Mouse (Mus musculus) heart, embryonic 16.5 days (tissue): ENCODE data around the gene Hes2. TPM values are rescaled to one million over a fixed set of nuclear protein-coding genes. Genes with fewer than 3 reads are reported as not detected.

Experiments used
- ATAC-seq: fragments of 200-750 bp; cut with Nextera tagmentation; replicated peaks from 2 replicates; pipeline ENCODE4 v1.8.0; 2017; ENCODE audit warnings: moderate number of reproducible peaks; ENCODE audit not compliant: insufficient read depth, low FRiP score; ENCODE audit errors: extremely low read depth
- H3K27ac ChIP-seq: fragments of 300-500 bp; sonication (generic); 2 replicates; pipeline ENCODE4 v1.5.1; 2014; ENCODE audit warnings: mild to moderate bottlenecking, low read length, control low read depth, moderate library complexity
- H3K27me3 ChIP-seq: fragments of 300-500 bp; sonication (generic); 2 replicates; pipeline ENCODE4 v1.6.1; 2014; ENCODE audit warnings: low read length, mixed read lengths; ENCODE audit not compliant: control insufficient read depth, insufficient read depth
- H3K36me3 ChIP-seq: fragments of 300-500 bp; sonication (generic); 2 replicates; pipeline ENCODE4 v1.6.1; 2014; ENCODE audit not compliant: control insufficient read depth, insufficient read depth
- H3K4me1 ChIP-seq: fragments of 300-500 bp; sonication (generic); 2 replicates; pipeline ENCODE4 v1.6.1; 2014; ENCODE audit warnings: low read length, mixed read lengths; ENCODE audit not compliant: control insufficient read depth, insufficient read depth
- H3K4me2 ChIP-seq: fragments of 300-500 bp; sonication (generic); 2 replicates; pipeline ENCODE4 v1.6.1; 2014; ENCODE audit warnings: low read depth, mild to moderate bottlenecking, control low read depth, low read length
- H3K4me3 ChIP-seq: fragments of 300-500 bp; sonication (generic); 2 replicates; pipeline ENCODE4 v1.5.1; 2014; ENCODE audit warnings: mild to moderate bottlenecking, control low read depth, low read length
- H3K9ac ChIP-seq: fragments of 300-500 bp; sonication (generic); 2 replicates; pipeline ENCODE4 v1.6.1; 2014; ENCODE audit warnings: low read length, control low read depth
- H3K9me3 ChIP-seq: fragments of 300-500 bp; sonication (generic); replicated peaks from 2 replicates; pipeline ENCODE4 v1.6.1; 2016; ENCODE audit warnings: low read length; ENCODE audit not compliant: control insufficient read depth
- WGBS: fragments of 180-500 bp; shearing (Covaris S2); extraction: QIAGEN DNeasy Blood & Tissue Kit; methylation state at CpG from one replicate; pipeline ENCODE4 v1.1.7; 2014; 5-methylcytosine and 5-hydroxymethylcytosine counted together
- polyA plus RNA-seq: library from polyadenylated mRNA; unstranded; fragments of >200 nt; fragmentation: Nextera tagmentation; extraction: Ambion mirVana; gene quantifications from 2 replicates; pipeline ENCODE4 v1.2.1, GENCODE M21; 2015

Hes2 gene
- 0.14 TPM in 1 of 2 replicates, not detected in the other for polyA plus RNA-seq

DNA sequence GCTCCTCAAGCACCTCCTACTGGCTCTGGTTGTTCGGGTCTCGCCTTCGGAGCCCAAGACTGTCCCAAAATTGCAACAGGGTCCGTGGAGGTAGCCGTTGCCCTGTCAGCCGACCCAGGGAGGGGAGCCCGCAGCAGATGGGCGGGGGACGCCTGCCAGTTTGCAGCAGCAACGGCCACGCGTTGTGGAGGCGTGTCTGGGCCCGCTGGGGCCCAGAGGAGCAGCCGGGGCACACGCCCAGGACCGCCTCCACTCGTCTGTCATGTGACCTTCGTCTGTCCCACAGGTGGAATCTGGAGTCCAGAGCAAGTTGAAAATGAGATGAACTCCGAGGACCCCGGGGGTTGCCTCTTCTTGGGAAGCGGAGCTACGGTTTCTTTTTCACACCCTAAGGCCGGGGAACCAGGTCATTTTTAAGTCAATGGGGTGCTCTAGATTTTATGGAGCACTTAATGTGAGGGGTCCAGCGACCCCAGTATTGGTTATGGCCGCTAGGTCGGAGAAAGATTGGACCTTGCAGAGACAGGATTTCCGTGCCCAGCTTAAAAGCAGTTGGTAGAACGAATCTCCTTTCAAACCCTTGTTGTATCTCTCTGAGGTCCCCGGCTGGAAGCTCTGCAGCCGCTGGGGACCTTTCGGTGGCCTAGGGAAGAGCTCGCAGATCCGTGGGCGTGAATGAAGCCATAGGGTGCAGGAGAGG lies at the start of gene Hes2:
Gene Hes2 (plus strand): TSS at position 283 of the 700 bp plus-strand sequence.
- H3K9ac ChIP-seq = no peak within 1 kb of the TSS
- no peak for ATAC-seq
- peaks cover 71% of the 10 kb centered on the region for H3K27me3 ChIP-seq
- no peaks in the 10 kb centered on the region for H3K9me3 ChIP-seq
- 5% methylated on average over 35 of the region's 35 CpGs for WGBS
- peaks cover 17% of the 10 kb centered on the region for H3K4me1 ChIP-seq
- peak within 1 kb of the TSS; percentile 41 for H3K4me3 ChIP-seq
- no peak within 1 kb of the TSS for H3K27ac ChIP-seq
- H3K36me3 ChIP-seq = no peaks in the 10 kb centered on the region
- H3K4me2 ChIP-seq = peak within 1 kb of the TSS; percentile 54

- Histone ChIP-seq H3K4me3 (no peak overlapping the region), H3K4me2 (no peak overlapping the region), H3K9ac (no peak overlapping the region), H3K4me1 (peaks cover 13% of the 10 kb centered on the region), H3K36me3 (peaks cover 38% of the 10 kb centered on the region), H3K9me3 (no peaks in the 10 kb centered on the region), H3K27me3 (peaks cover 7% of the 10 kb centered on the region), H3K27ac (no peak overlapping the region)
- ATAC-seq = no peak
- WGBS = 74% methylated on average over 3 of the region's 3 CpGs
Measured at GRCm38 (mm10) chr4:152109509-152109908, 49.2 kb upstream of the Hes2 start.

- 85% methylated on average over 4 of the region's 4 CpGs for WGBS
- H3K4me2 ChIP-seq = no peak overlapping the region
- no peak overlapping the region for H3K27ac ChIP-seq
- peaks cover 16% of the 10 kb centered on the region for H3K4me1 ChIP-seq
- H3K9ac ChIP-seq = no peak overlapping the region
- H3K9me3 ChIP-seq = no peaks in the 10 kb centered on the region
- H3K4me3 ChIP-seq = no peak overlapping the region
- no peak for ATAC-seq
- H3K36me3 ChIP-seq = peaks cover 38% of the 10 kb centered on the region
- peaks cover 16% of the 10 kb centered on the region for H3K27me3 ChIP-seq
Measured at GRCm38 (mm10) chr4:152110689-152111088, 48.0 kb upstream of the Hes2 start.

- no peak for ATAC-seq
- WGBS = 84% methylated on average over 9 of the region's 9 CpGs
- Histone ChIP-seq H3K27me3 (peaks cover 26% of the 10 kb centered on the region), H3K27ac (no peak overlapping the region), H3K4me3 (no peak overlapping the region), H3K36me3 (peaks cover 29% of the 10 kb centered on the region), H3K4me1 (peaks cover 20% of the 10 kb centered on the region), H3K9me3 (no peaks in the 10 kb centered on the region), H3K9ac (no peak overlapping the region), H3K4me2 (no peak overlapping the region)
Measured at GRCm38 (mm10) chr4:152112329-152112728, 46.3 kb upstream of the Hes2 start.

DNA sequence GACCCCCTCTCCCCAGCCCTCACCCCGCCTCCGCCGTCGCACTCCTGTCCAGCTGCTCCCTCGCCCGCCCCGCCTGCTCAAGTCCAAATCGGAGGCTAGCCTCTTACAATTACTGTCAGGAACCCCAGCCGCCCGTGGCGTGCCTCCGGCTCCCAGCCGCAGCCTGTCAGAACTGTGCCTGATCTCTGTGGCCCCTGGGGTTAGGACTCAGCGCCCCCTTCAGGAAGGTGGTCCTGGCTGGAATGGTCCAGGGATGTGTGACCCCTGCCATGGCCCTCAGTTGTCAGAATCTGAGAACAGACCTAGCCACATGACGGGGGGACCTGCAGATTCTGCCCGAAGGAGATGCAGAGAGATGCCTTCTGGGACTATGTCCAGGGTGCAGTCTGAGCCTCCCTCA lies 44.6 kb upstream of the Hes2 start:
- no peak overlapping the region for H3K4me2 ChIP-seq
- no peak for ATAC-seq
- no peaks in the 10 kb centered on the region for H3K9me3 ChIP-seq
- WGBS = 70% methylated on average over 16 of the region's 16 CpGs
- peaks cover 8% of the 10 kb centered on the region; the same call in 1 of the 2 replicates for H3K4me1 ChIP-seq
- H3K27ac ChIP-seq = no peak overlapping the region
- peaks cover 43% of the 10 kb centered on the region for H3K27me3 ChIP-seq
- H3K4me3 ChIP-seq = no peak overlapping the region
- no peak overlapping the region for H3K9ac ChIP-seq
- peaks cover 23% of the 10 kb centered on the region for H3K36me3 ChIP-seq

- WGBS = 7% methylated on average over 30 of the region's 30 CpGs
- Histone ChIP-seq H3K9me3 (no peaks in the 10 kb centered on the region), H3K9ac (peak within 1 kb of the TSS; percentile 59; the same call in 1 of the 2 replicates), H3K4me3 (peak within 1 kb of the TSS; percentile 1), H3K4me1 (peaks cover 21% of the 10 kb centered on the region), H3K36me3 (peaks cover 18% of the 10 kb centered on the region), H3K27me3 (peaks cover 58% of the 10 kb centered on the region), H3K27ac (no peak within 1 kb of the TSS), H3K4me2 (peak within 1 kb of the TSS; percentile 60)
- no peak for ATAC-seq
Measured at GRCm38 (mm10) chr4:152115921-152116612, 42.6 kb upstream of the Hes2 start, which contains the start of gene Tnfrsf25. Tnfrsf25 (plus strand) TSS chr4:152115934.

- WGBS = 71% methylated on average over 9 of the region's 9 CpGs
- no peaks in the 10 kb centered on the region for H3K9me3 ChIP-seq
- no peak overlapping the region for H3K9ac ChIP-seq
- H3K4me3 ChIP-seq = no peak overlapping the region
- H3K27me3 ChIP-seq = peaks cover 70% of the 10 kb centered on the region
- H3K36me3 ChIP-seq = peaks cover 11% of the 10 kb centered on the region
- peaks cover 22% of the 10 kb centered on the region for H3K4me1 ChIP-seq
- no peak for ATAC-seq
- H3K27ac ChIP-seq = no peak overlapping the region
- no peak overlapping the region for H3K4me2 ChIP-seq
Measured at GRCm38 (mm10) chr4:152117538-152117937, 41.1 kb upstream of the Hes2 start.

DNA sequence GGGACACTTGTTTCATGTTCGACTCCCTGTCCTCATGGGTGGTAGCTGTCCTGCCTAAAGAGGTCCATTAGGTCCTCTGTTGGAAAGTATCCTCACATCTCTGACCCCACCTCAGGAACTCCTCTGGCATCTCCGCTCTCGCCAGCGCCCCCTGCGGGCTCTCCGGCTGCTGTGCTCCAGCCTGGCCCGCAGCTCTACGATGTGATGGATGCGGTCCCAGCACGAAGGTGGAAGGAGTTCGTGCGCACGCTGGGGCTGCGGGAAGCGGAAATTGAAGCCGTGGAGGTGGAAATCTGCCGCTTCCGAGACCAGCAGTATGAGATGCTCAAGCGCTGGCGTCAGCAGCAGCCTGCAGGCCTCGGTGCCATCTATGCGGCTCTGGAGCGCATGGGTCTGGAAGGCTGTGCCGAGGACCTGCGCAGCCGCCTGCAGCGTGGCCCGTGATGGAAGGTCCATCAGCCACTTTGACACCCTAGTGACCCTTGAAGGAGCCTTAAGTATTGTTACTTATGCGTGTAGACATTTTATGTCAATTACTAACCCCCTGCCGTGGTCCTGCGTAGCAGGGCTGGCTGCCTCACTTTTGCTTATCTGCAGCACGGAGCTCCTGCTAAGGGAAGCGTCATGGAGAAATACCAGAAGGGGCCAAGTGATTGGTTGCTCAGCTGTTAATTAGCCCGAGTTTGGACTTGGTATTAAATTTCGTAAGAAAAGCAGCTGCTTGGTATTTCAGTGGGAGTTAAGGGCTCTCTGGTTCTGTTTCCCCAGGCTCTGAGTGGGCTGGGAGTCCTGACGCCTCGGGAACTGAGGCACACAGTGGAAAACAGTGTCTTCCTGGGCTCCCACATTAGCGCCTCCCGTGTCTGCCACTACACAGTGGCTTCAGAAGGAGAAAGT lies 39.0 kb upstream of the Hes2 start:
- no peak for ATAC-seq
- Histone ChIP-seq H3K9me3 (no peaks in the 10 kb centered on the region), H3K4me2 (peak overlapping the region; percentile 49; the same call in 1 of the 2 replicates), H3K36me3 (no peaks in the 10 kb centered on the region), H3K9ac (no peak overlapping the region), H3K4me1 (peaks cover 22% of the 10 kb centered on the region), H3K4me3 (no peak overlapping the region; the same call in 1 of the 2 replicates), H3K27me3 (peaks cover 80% of the 10 kb centered on the region), H3K27ac (no peak overlapping the region)
- 5% methylated on average over 39 of the region's 39 CpGs for WGBS
